Mouse (Mus musculus): Measurements from ENCODE around the gene Neurl4. TPM values are rescaled to one million over a fixed set of nuclear protein-coding genes. Genes with fewer than 3 reads are reported as not detected.
A peak's percentile ranks its signal among the peaks of the same experiment; 100 is the strongest.
"Not testable (repeated sequence)": the region's sequence is repeated elsewhere in the genome, so short reads cannot be mapped to it uniquely, and the experiment has no call there.

The Neurl4 gene
- total RNA-seq, 2 experiments from 2014 or later, result 43.5 to 45.8 TPM

DNA sequence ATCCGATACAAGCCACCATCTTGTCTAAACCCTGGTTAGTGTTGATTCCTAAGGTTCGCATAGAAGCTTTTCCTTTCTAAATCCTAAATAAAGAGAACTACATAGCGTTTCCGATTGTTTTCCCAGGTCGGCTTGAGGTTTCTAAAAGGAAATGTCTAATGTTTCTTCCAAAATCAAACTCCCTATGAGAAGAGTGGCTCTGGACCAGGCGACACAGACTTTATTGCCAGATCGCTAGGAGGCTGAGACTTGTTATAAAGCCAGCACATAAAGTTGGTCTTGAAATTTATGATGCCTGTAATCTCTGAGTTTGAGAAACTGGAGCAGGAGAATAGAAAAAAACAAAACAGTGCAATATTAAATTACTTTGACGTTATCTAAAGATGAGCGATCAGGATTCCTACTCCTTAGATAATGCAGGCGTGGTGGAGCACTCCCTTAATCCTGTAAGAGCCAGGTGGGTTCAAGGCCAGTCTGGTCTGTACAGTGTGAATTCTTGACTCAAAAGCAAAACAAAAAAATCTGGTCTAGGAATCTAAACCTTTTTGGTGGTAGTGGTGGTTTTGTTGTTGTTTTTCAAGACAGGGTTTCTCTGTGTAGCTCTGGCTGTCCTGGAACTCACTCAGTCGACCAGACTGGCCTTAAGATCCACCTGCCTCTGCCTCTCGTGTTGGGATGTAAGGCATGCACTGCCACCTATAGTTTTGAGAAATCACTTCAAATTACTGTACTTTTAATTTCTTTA is 21.3 kb downstream of the Neurl4 start:
- intact Hi-C loops (cut with DNase I), result loop anchor here (5.0 kb wide), 1 partner anchor 55 kb away; no protein-coding TSS in a partner anchor
- DNase-seq, result no peak

GRCm38 (mm10) chr11:69922796-69923195 is 21.9 kb downstream of the Neurl4 start:
- intact Hi-C loops (cut with DNase I), result loop anchor here (5.0 kb wide), 1 partner anchor 55 kb away; no protein-coding TSS in a partner anchor
- no peak for DNase-seq

DNA sequence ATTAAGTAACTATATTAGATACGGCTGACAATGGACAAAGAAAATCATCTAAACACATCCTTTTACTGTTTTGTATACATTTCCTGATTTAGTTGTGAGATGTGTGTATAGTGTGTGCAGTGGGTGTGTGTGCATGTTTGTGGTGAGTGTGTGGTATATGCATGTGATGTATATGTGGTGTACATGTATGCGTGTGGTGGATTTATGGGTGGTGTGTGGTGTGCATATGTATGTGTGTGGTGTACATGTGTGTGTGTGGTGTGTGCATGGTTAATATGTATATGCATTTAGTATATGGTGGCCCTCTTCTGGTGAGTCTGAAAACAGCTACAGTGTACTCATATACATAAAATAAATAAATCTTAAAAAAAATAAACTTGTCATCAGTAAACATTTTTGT is 26.6 kb downstream of the Neurl4 start:
- DNase-seq, result no peak
- intact Hi-C loops (cut with DNase I), result no loop called here

GRCm38 (mm10) chr11:69929712-69930111 is 28.8 kb downstream of the Neurl4 start:
- no peak for DNase-seq
- intact Hi-C loops (cut with DNase I), result loop anchor here (10.0 kb wide), 1 partner anchor 285 kb away; the partner anchor contains the start of gene Slc16a11

- not testable (repeated sequence) for DNase-seq
- intact Hi-C loops (cut with DNase I), result loop anchor here (10.0 kb wide), 1 partner anchor 285 kb away; the partner anchor contains the start of gene Slc16a11
Observed at GRCm38 (mm10) chr11:69930176-69930575, 29.3 kb downstream of the Neurl4 start.

DNA sequence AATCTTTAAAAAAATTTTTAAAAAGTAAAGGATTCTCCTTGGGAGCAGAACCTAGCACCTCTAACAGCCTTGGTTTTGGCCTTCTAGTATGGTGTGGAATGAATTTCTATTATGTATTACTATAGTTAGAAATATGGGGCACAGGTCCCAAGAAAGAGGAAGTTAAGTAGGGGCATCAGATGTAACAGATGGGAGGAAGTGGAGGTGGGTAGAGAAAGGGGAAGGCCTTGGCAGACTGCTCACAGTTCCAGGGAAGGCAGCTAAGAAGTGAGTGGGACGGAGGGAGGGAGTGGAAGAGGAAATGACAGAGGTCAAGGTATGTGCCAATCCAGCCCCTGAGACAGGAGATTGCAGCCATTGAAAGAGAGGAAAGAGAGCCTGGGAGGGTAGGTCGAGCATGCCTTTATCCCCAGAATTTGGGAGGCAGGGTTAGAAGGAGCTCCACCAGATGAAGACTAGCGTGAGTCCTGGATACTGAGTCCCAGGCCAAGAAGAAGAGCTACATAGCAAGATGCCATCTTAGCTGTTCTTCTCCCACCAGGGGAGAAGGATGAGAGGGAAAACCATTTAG is 30.2 kb downstream of the Neurl4 start:
- intact Hi-C loops (cut with DNase I), result loop anchor here (10.0 kb wide), 1 partner anchor 284 kb away; the partner anchor contains the start of gene Slc16a11
- no peak for DNase-seq

DNA sequence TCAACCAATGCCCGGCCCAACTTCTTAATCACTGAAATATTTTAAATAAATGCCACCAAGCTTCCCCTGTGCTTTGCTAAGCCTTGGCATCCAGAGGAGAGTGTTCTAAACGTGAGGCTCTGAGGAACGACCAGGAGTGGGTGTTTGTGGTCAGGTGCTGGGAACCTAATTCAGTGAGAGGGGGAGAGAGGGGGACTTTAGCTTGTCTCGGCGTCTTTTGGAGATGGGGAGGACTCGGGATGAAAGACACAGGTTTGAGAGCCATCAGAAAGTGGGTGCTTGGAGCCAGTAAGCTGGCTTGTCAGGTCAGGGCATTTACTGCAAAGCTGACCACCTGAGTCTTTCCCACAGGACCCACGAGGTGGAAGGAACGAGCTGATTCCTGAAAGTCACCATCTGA is 30.9 kb downstream of the Neurl4 start:
- intact Hi-C loops (cut with DNase I), result loop anchor here (10.0 kb wide), 1 partner anchor 283 kb away; the partner anchor contains the start of gene Slc16a11
- DNase-seq, result no peak

DNA sequence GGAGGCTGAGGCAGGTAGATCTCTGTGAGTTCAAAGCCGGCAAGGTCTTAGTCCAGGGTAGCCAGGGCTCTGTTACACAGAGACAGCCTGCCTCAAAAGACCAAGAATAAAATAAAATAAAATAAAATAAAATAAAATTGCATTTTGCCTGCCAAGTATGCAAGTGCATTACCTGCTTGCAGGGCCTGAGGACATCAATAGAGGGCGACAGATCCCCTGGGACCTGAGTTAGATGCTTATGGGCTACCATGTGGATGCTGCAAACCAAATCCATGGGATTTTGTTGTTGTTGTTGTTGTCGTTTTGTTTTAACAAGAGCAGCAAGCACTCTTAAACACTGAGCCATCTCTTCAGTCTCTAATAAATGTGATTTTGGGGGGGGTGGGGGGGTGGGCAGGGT is 31.4 kb downstream of the Neurl4 start:
- intact Hi-C loops (cut with DNase I), result loop anchor here (10.0 kb wide), 1 partner anchor 283 kb away; the partner anchor contains the start of gene Slc16a11
- DNase-seq, result no peak

- DNase-seq, result no peak
- intact Hi-C loops (cut with DNase I), result loop anchor here (10.0 kb wide), 1 partner anchor 282 kb away; the partner anchor contains the start of gene Slc16a11
Observed at GRCm38 (mm10) chr11:69933066-69933465, 32.2 kb downstream of the Neurl4 start.

- DNase-seq, result peak; percentile 95 to 98
- intact Hi-C loops (cut with DNase I), result loop anchor here (1.0 to 10.0 kb wide), 3 partner anchors 14 to 281 kb away; partner anchors contain the start of genes Slc16a11 and Slc2a4
Observed at GRCm38 (mm10) chr11:69934169-69934568, 33.3 kb downstream of the Neurl4 start.

DNA sequence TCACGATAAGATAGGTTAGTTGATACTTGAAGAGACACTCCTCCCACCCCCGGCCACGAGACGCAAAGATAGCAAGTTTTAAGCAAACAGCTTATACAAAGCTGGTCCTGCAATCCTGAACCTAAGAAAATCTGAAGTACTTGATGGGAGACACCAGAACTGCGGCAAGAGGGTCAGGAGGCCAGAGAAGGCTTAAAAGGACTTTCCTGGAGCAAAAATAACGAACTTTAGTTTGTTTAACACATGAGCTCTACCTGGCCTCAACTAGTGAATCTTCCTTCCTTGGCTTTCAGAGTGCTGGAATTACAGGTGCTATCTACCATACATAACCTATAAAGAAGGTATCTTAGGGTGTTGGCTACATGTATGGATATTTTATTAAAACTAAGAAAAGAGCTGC is 33.8 kb downstream of the Neurl4 start:
- no peak for DNase-seq
- intact Hi-C loops (cut with DNase I), result loop anchor here (1.0 to 10.0 kb wide), 3 partner anchors 14 to 280 kb away; partner anchors contain the start of genes Slc16a11 and Slc2a4

GRCm38 (mm10) chr11:69935137-69935879 is 34.4 kb downstream of the Neurl4 start, which contains the start of gene Ybx2:
Gene Ybx2, plus strand, starts transcription at chr11:69935796.
- intact Hi-C loops (cut with DNase I), result loop anchor here (2.0 to 10.0 kb wide), 2 partner anchors 69 to 279 kb away; partner anchors contain the start of gene Slc16a11
- peak; percentile 85 to 88 for DNase-seq

DNA sequence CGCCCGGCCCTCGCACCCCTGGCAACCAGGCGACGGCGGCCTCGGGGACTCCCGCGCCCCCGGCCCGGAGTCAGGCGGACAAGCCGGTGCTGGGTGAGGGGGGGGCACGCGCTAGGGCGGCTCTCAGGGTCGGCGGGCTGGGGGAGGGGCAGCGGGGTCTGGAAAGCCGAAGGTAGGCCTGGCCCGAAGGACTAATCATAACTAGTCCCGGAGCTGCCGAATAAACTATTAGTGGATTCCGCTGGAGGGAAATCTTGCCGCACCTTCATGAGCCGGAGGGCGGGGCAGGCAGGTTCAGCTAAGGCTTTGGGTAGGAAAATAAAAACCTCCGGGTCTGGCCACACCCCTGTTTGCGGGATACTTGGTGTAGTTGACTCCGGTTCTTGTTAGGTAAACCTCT is 35.3 kb downstream of the Neurl4 start:
- peak in 1 of 2 experiments; percentile 32 for DNase-seq
- intact Hi-C loops (cut with DNase I), result loop anchor here (10.0 kb wide), 1 partner anchor 279 kb away; the partner anchor contains the start of gene Slc16a11

DNA sequence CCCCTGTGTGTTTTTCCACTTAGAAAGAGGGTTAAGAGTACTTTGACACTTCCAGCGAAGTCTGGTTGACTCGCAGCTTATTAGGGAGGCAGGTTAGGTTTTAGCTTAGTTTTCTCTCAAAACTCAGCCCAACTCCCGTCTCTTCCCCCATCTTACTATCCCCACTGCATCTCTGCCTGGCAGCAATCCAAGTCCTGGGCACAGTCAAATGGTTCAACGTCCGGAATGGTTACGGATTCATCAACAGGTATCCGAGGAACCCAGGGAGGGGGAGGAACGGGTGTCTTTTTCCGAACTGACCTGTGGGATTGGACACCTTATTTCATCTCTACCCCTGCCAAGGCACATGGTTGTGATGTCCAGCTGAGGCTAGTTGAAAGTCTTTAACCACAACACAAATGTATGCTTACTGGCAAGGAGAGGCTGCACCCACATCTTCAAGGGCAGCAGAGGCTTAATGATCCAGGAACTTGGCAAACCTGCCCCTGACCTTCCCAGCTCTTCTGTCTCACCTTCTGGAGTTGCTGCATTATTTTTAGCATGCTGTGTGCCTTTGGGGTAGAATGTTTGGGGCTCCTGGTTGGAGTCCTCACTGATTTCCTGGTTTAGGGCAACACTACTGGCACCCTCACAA is 36.0 kb downstream of the Neurl4 start:
- intact Hi-C loops (cut with DNase I), result loop anchor here (10.0 kb wide), 1 partner anchor 278 kb away; the partner anchor contains the start of gene Slc16a11

DNA sequence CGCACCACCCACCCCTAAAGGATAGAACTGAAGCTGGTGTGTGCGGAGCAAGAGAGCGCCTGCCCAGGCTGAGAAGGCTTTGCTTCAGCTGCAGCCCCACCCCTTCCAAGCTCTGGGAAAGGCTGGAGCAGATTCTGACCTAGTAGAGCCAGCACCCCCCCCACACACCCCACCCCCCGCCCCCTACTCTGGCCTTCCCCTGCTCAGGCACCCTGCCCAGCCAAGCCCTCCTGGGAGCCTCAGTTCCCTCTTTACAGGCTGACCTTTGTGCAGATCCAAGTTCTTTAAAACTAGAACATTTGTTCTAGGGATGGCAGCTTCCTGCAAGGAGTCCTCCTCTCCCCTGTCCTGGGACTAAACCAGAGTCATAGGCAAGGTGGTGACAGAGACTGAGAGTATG is 36.5 kb downstream of the Neurl4 start:
- DNase-seq, result peak; percentile 72 to 75
- intact Hi-C loops (cut with DNase I), result loop anchor here (10.0 kb wide), 1 partner anchor 277 kb away; the partner anchor contains the start of gene Slc16a11

More for the DNA sequence above, 36.0 kb downstream of the Neurl4 start:
- peak in 1 of 2 experiments; percentile 37 for DNase-seq

GRCm38 (mm10) chr11:69937834-69938233 is 37.0 kb downstream of the Neurl4 start:
- no peak for DNase-seq
- intact Hi-C loops (cut with DNase I), result loop anchor here (10.0 kb wide), 1 partner anchor 277 kb away; the partner anchor contains the start of gene Slc16a11

GRCm38 (mm10) chr11:69938401-69938979 is 37.6 kb downstream of the Neurl4 start:
- DNase-seq, result no peak
- intact Hi-C loops (cut with DNase I), result loop anchor here (10.0 kb wide), 1 partner anchor 276 kb away; the partner anchor contains the start of gene Slc16a11

- DNase-seq, result peak in 1 of 2 experiments; percentile 32
- intact Hi-C loops (cut with DNase I), result loop anchor here (10.0 kb wide), 1 partner anchor 276 kb away; the partner anchor contains the start of gene Slc16a11
Observed at GRCm38 (mm10) chr11:69939181-69939580, 38.3 kb downstream of the Neurl4 start.

GRCm38 (mm10) chr11:69939731-69940130 is 38.9 kb downstream of the Neurl4 start:
- DNase-seq, result no peak
- intact Hi-C loops (cut with DNase I), result loop anchor here (10.0 kb wide), 1 partner anchor 275 kb away; the partner anchor contains the start of gene Slc16a11
